Mouse (Mus musculus) liver, embryonic 16.5 days (tissue): Measurements from ENCODE around the gene Ern1. TPM values are rescaled to one million over a fixed set of nuclear protein-coding genes. Genes with fewer than 3 reads are reported as not detected.

ENCODE experiments used
- ATAC-seq: fragments of 200-750 bp; cut with Nextera tagmentation; 2 replicates; pipeline ENCODE4 v1.8.0; 2017; ENCODE audit warnings: low read depth, mild to moderate bottlenecking, moderate number of reproducible peaks, moderate library complexity
- H3K27ac ChIP-seq: fragments of 300-500 bp; sonication (generic); 2 replicates; pipeline ENCODE4 v1.5.1; 2014; ENCODE audit warnings: mild to moderate bottlenecking, low read length
- H3K27me3 ChIP-seq: fragments of 300-500 bp; sonication (generic); 2 replicates; pipeline ENCODE4 v1.6.1; 2014; ENCODE audit warnings: low read depth, low read length, mixed read lengths; ENCODE audit not compliant: control insufficient read depth, insufficient read depth
- H3K36me3 ChIP-seq: fragments of 300-500 bp; sonication (generic); 2 replicates; pipeline ENCODE4 v1.6.1; 2014; ENCODE audit warnings: mild to moderate bottlenecking; ENCODE audit not compliant: control insufficient read depth, insufficient read depth
- H3K4me1 ChIP-seq: fragments of 300-500 bp; sonication (generic); 2 replicates; pipeline ENCODE4 v1.6.1; 2014; ENCODE audit warnings: low read depth, low read length, mixed read lengths; ENCODE audit not compliant: control insufficient read depth
- H3K4me2 ChIP-seq: fragments of 300-500 bp; sonication (generic); 2 replicates; pipeline ENCODE4 v1.6.1; 2014; ENCODE audit warnings: low read depth, low read length, mixed read lengths
- H3K4me3 ChIP-seq: fragments of 300-500 bp; sonication (generic); 2 replicates; pipeline ENCODE4 v1.5.1; 2014; ENCODE audit warnings: low read depth, mild to moderate bottlenecking, low read length
- H3K9ac ChIP-seq: fragments of 300-500 bp; sonication (generic); 2 replicates; pipeline ENCODE4 v1.6.1; 2014; ENCODE audit warnings: low read depth, low read length
- H3K9me3 ChIP-seq: fragments of 300-500 bp; sonication (generic); replicated peaks from 2 replicates; pipeline ENCODE4 v1.6.1; 2016; ENCODE audit warnings: low read length; ENCODE audit not compliant: control insufficient read depth
- WGBS: fragments of 180-500 bp; shearing (Covaris S2); extraction: QIAGEN DNeasy Blood & Tissue Kit; methylation state at CpG from one replicate; pipeline ENCODE4 v1.1.7; 2014; ENCODE audit not compliant: insufficient replicate concordance; 5-methylcytosine and 5-hydroxymethylcytosine counted together
- polyA plus RNA-seq: library from polyadenylated mRNA; unstranded; fragments of >200 nt; fragmentation: Nextera tagmentation; extraction: Ambion mirVana; gene quantifications from 2 replicates; pipeline ENCODE4 v1.2.1, GENCODE M21; 2015

The Ern1 gene
- polyA plus RNA-seq: 4.7 and 5.2 TPM in 2 replicates

DNA sequence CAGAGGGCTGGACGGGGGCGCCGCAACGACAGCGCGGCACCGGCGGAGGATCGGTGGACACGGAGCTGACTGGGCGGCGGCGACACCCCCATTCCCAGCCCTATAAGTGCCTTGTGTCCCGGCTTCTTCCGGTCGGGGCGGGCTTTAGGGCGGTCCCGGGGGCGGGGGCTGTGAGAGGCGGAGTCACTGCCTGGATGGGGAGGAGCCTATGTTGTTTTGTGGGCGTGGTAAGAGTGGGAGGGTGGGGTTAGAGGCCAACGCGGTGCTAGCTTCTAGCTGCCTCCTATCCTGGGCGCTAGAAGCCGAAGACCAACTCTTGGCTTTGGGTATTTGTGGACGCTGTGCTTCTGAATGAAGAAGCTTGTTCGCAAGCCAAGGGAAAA, at the start of gene Ern1:
Ern1 (minus strand) TSS at position 120 of the 383 bp plus-strand sequence.
- H3K4me1 ChIP-seq: peaks cover 16% of the 10 kb centered on the region
- WGBS: under 1% methylated on average over 26 of the region's 28 CpGs

DNA sequence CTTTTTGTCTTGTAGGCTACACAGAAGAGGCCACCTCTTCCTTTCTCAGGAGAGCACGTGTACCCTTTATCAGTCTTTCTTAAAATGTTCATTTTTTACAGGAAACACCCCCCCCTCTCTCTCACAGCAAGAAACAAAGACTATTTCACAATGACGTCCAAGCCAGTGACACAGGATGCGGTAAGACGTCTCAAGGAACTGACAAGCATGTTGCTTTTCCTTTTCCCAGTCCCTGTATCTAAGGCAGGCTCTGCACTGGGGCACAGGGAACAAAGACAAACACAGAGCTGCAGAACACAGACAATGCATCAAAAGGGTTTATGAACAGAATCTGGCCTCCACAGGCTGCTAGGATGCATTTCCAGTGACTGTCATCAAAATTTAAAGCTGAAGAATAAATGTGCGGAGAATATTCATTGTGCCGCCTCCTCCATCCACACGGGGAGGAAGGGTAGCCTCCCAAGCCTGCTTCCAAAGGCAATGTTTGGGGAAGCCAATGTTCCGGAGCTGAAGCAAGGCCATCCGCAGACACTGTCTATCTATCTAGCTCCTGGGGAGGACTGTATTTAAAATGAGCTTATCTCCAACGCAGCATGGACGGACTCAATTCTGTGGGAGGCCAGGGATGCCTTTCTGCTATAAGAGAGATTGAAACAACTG, 48.7 kb upstream of the Ern1 start:
- Histone ChIP-seq H3K27me3 (no peaks in the 10 kb centered on the region), H3K27ac (peak overlapping the region; percentile 62), H3K36me3 (peaks cover 8% of the 10 kb centered on the region), H3K9me3 (no peaks in the 10 kb centered on the region), H3K4me2 (peak overlapping the region; percentile 5; the same call in 1 of the 2 replicates), H3K4me1 (peaks cover 9% of the 10 kb centered on the region), H3K9ac (no peak overlapping the region), H3K4me3 (no peak overlapping the region)
- ATAC-seq: peak; percentile 59
- WGBS: 24% methylated on average over 11 of the region's 11 CpGs

More for the DNA sequence above, at the start of gene Ern1:
- no peaks in the 10 kb centered on the region for H3K27me3 ChIP-seq
- H3K4me2 ChIP-seq: peak within 1 kb of the TSS; percentile 84
- H3K4me3 ChIP-seq: peak within 1 kb of the TSS; percentile 95
- H3K9me3 ChIP-seq: no peaks in the 10 kb centered on the region
- peak within 1 kb of the TSS; percentile 92 for H3K27ac ChIP-seq
- no peaks in the 10 kb centered on the region for H3K36me3 ChIP-seq
- ATAC-seq: peak; percentile 95
- H3K9ac ChIP-seq: peak within 1 kb of the TSS; percentile 96

DNA sequence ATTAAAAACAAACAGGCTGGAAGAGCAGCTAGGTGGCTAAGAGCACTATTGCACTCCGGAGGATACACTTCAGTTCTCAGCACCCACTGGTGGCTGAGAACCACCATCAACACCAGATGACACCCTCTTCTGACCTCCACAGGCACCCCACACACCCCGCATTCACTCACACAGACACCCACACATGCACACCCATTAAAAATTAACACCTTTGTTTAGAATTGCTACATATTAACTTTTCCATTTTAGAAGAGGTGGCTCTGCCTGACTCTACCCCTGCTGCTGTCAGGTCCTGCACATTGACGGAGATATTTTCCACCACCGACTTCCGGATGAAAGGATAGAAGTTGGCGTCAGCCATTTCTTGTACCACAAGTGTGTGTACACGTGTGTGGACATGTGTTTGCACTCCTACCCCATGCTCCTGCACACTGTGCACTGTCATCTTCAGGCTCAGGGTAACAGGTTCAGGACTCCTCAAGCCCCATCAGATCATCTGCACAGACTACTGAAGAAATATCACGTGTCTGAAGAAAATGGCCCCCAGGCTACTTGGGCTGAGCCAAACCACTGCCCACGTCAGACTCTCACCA, 48.1 kb upstream of the Ern1 start:
- no peak for ATAC-seq
- Histone ChIP-seq H3K4me2 (no peak overlapping the region), H3K4me3 (no peak overlapping the region), H3K9me3 (no peaks in the 10 kb centered on the region), H3K9ac (no peak overlapping the region), H3K4me1 (peaks cover 9% of the 10 kb centered on the region), H3K27me3 (no peaks in the 10 kb centered on the region), H3K36me3 (peaks cover 10% of the 10 kb centered on the region), H3K27ac (peak overlapping the region; percentile 48)
- 66% methylated on average over 9 of the region's 9 CpGs for WGBS

DNA sequence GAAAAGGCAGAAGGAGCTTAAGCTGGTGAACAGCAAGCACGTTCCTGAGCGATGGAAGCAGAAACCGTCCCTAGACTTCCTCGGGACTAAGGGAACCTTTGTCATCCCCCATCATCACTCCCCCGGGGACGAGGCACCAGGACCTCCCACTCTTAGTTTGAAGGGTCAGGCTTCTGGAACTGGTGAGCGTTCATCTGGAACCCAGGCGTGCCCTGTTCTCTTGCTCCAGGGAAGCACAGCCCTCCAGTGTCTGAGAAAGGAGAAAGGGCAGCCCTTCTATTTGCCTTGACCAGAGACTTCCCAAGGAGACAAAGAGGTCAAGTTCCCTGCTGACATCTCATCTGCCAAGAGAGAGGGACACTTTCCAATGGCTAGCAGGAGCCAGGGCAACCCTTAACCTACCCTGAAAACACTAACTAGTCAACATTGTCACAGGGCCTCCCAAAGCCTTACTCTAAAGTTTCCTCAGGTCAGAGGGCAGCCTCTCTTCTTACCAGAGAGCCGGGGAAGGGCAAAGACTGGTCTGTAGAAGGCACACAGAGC, 44.7 kb upstream of the Ern1 start:
- Histone ChIP-seq H3K4me1 (peaks cover 13% of the 10 kb centered on the region), H3K27me3 (no peaks in the 10 kb centered on the region), H3K9me3 (no peaks in the 10 kb centered on the region), H3K4me2 (no peak overlapping the region), H3K27ac (no peak overlapping the region), H3K9ac (no peak overlapping the region), H3K36me3 (peaks cover 10% of the 10 kb centered on the region), H3K4me3 (no peak overlapping the region)
- WGBS: 76% methylated on average over 9 of the region's 9 CpGs
- ATAC-seq: no peak

DNA sequence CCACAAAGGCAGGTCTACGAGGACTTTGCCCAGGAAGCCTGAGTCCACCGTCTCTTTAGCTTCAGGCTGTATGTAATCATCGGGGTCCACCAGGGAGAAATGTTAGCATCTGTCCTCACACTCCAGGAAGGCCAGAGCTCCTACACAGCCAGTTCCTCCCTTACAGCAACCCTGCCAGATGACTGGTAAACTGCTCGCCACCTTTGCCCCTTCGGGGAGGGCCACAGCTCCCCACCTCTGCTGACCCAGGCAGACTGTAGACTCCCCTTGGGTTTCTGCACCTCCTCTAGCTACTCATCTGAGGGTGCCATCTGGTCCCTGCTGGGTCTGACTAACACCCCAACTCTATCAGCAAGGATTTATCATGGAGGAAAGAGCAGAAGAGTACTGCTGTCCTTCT, 42.1 kb upstream of the Ern1 start:
- peaks cover 4% of the 10 kb centered on the region for H3K4me1 ChIP-seq
- H3K27ac ChIP-seq: peak overlapping the region; percentile 54; the same call in 1 of the 2 replicates
- H3K9me3 ChIP-seq: no peaks in the 10 kb centered on the region
- no peaks in the 10 kb centered on the region for H3K27me3 ChIP-seq
- no peak overlapping the region for H3K4me3 ChIP-seq
- peaks cover 10% of the 10 kb centered on the region for H3K36me3 ChIP-seq
- ATAC-seq: peak; percentile 23; the same call in 1 of the 2 replicates
- 64% methylated on average over 5 of the region's 5 CpGs for WGBS
- H3K4me2 ChIP-seq: no peak overlapping the region
- H3K9ac ChIP-seq: no peak overlapping the region

DNA sequence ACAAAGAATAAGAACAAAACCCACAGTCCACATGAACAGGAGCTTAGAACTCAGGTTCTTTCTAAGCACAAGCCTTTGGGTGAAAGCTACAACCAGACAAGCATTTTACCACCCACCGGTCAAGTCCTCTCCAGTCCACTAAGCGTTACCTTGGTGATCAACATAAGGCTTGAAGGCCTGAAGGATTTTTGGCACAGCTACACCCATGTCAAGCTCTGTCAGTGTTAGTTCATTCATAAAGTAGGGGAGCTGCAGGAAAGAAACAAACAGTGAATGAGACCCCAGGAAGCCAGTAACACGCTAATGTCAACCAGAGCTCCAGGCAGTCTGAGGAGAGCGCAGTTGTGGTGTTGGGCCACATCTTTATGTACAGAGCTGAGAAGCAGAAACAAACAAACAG, 41.5 kb upstream of the Ern1 start:
- no peak overlapping the region; the same call in 1 of the 2 replicates for H3K27ac ChIP-seq
- no peaks in the 10 kb centered on the region for H3K9me3 ChIP-seq
- H3K4me1 ChIP-seq: peaks cover 4% of the 10 kb centered on the region
- 91% methylated on average over 4 of the region's 4 CpGs for WGBS
- H3K36me3 ChIP-seq: peaks cover 10% of the 10 kb centered on the region
- H3K4me3 ChIP-seq: no peak overlapping the region
- H3K4me2 ChIP-seq: no peak overlapping the region
- no peaks in the 10 kb centered on the region for H3K27me3 ChIP-seq
- no peak for ATAC-seq
- H3K9ac ChIP-seq: no peak overlapping the region

DNA sequence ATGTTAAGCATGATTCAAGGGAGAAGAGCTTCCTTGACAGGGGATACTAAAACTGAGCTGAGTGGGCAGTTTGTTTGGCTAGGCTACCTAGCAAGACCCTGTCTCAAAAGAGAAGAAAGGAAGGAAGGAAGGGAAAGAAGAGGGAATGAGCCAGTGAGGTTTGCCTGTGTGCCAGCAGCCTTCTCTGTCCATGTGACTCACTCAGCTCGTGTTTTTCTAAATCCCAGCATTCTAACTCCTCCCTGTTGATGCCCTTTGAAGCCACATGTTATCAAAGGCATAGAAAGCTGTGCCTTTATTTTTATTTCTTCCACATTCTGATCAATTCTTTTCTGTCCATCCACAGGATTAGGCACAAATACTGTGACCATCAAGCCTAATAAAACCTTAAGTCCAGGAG, 40.3 kb upstream of the Ern1 start:
- peaks cover 6% of the 10 kb centered on the region for H3K36me3 ChIP-seq
- H3K9me3 ChIP-seq: no peaks in the 10 kb centered on the region
- no peaks in the 10 kb centered on the region for H3K27me3 ChIP-seq
- H3K9ac ChIP-seq: no peak overlapping the region
- no peak for ATAC-seq
- 38% methylated on average over 1 of the region's 1 CpGs for WGBS
- peaks cover 4% of the 10 kb centered on the region for H3K4me1 ChIP-seq
- H3K4me3 ChIP-seq: no peak overlapping the region
- no peak overlapping the region for H3K4me2 ChIP-seq
- H3K27ac ChIP-seq: no peak overlapping the region

DNA sequence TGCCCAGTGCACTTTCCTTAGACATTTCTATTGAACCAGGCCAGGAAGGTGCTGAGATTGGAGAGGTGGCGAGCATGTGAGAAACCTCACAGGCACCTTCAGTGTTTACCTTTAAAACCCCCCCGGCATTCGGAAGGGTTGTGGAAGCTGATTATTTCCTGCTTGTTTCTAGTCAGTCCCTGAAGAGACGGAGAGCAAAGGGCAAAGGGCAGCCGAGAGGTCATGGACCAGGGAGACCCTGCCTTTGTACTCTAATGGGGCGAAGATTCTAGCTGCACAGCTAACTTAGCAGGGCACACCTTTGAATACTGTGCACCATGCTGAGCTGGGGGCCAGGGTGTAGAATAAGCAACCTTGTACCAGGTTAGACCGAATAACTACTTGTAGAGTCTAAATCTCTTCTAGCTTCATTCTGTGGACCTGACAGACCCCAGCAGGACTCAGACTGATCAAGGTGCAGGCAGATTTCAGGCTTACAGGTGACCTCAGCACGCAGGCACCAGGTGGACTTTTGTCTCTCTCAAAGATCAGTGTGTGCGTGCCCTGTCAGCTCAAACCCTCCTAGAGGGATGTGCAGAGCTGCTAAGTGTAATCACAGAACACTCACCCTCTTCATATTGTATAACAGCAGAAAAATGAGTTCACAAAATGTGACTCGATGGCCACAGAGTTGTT, 39.6 kb upstream of the Ern1 start:
- Histone ChIP-seq H3K36me3 (peaks cover 6% of the 10 kb centered on the region), H3K9me3 (no peaks in the 10 kb centered on the region), H3K27me3 (no peaks in the 10 kb centered on the region), H3K4me2 (no peak overlapping the region), H3K9ac (no peak overlapping the region), H3K4me1 (peaks cover 4% of the 10 kb centered on the region), H3K27ac (peak overlapping the region; percentile 4; the same call in 1 of the 2 replicates), H3K4me3 (no peak overlapping the region)
- ATAC-seq: peak; percentile 66
- 68% methylated on average over 10 of the region's 10 CpGs for WGBS
